Mouse (Mus musculus) limb, embryonic 14.5 days (tissue): Measurements from ENCODE around the gene Lypd4. TPM values are rescaled to one million over a fixed set of nuclear protein-coding genes. Genes with fewer than 3 reads are reported as not detected.
"Not testable (repeated sequence)": the region's sequence is repeated elsewhere in the genome, so short reads cannot be mapped to it uniquely, and the experiment has no call there.

Source experiments
- ATAC-seq: fragments of 200-750 bp; cut with Nextera tagmentation; 2 replicates; pipeline ENCODE4 v1.8.0; 2017; ENCODE audit warnings: low read depth, moderate number of reproducible peaks, moderate TSS enrichment; ENCODE audit not compliant: low FRiP score
- DNase-seq: peaks from one replicate; pipeline ENCODE4 v3.0.0-alpha.2; 2015; ENCODE audit warnings: low spot score
- H3K27ac ChIP-seq: fragments of 300-500 bp; sonication (generic); replicated peaks from 2 replicates; pipeline ENCODE4 v1.5.1; 2014; ENCODE audit warnings: low read depth, mild to moderate bottlenecking, low read length, moderate library complexity, mixed read lengths
- H3K27me3 ChIP-seq: fragments of 300-500 bp; sonication (generic); 2 replicates; pipeline ENCODE4 v1.6.1; 2014; ENCODE audit warnings: low read length, mixed read lengths; ENCODE audit not compliant: control insufficient read depth, insufficient read depth
- H3K36me3 ChIP-seq: fragments of 300-500 bp; sonication (generic); 2 replicates; pipeline ENCODE4 v1.6.1; 2014; ENCODE audit warnings: mild to moderate bottlenecking, low read length, moderate library complexity, mixed read lengths; ENCODE audit not compliant: control insufficient read depth, insufficient read depth
- H3K4me1 ChIP-seq: fragments of 300-500 bp; sonication (generic); 2 replicates; pipeline ENCODE4 v1.6.1; 2014; ENCODE audit warnings: antibody characterized with exemption, low read length, mixed read lengths; ENCODE audit not compliant: control insufficient read depth, insufficient read depth
- H3K4me2 ChIP-seq: fragments of 300-500 bp; sonication (generic); replicated peaks from 2 replicates; pipeline ENCODE4 v1.6.1; 2014; ENCODE audit warnings: low read depth, mild to moderate bottlenecking, low read length, moderate library complexity; ENCODE audit not compliant: severe bottlenecking
- H3K4me3 ChIP-seq: fragments of 300-500 bp; sonication (generic); replicated peaks from 2 replicates; pipeline ENCODE4 v1.5.1; 2014; ENCODE audit warnings: low read length
- H3K9ac ChIP-seq: fragments of 300-500 bp; sonication (generic); 2 replicates; pipeline ENCODE4 v1.6.1; 2014; ENCODE audit warnings: mild to moderate bottlenecking, low read depth, low read length, moderate library complexity; ENCODE audit not compliant: severe bottlenecking
- H3K9me3 ChIP-seq: fragments of 300-500 bp; sonication (generic); 2 replicates; pipeline ENCODE4 v1.6.1; 2016; ENCODE audit warnings: low read length; ENCODE audit not compliant: control insufficient read depth
- POLR2A ChIP-seq: fragments of 200-500 bp; IDR thresholded peaks from 2 replicates; pipeline ENCODE4 v1.8.0; 2012; ENCODE audit warnings: inconsistent platforms, mild to moderate bottlenecking, moderate library complexity, borderline replicate concordance; ENCODE audit not compliant: insufficient read depth, insufficient read length; ENCODE audit errors: extremely low read depth
- WGBS: fragments of 180-500 bp; shearing (Covaris S2); extraction: QIAGEN DNeasy Blood & Tissue Kit; methylation state at CpG from one replicate; pipeline ENCODE4 v1.1.7; 2014; 5-methylcytosine and 5-hydroxymethylcytosine counted together
- polyA plus RNA-seq, 2 experiments: library from polyadenylated mRNA; depleted of rRNA in 1 of 2; stranded (reverse) in 1 of 2; unstranded in 1 of 2; fragments of >200 nt; fragmentation: Nextera tagmentation in 1 of 2; extraction: Ambion mirVana in 1 of 2; gene quantifications; 2 replicates each; pipeline versions ENCODE4 v1.2.1 to v1.2.3; 2012 to 2014

Gene Lypd4
- polyA plus RNA-seq, 2 experiments: not detected

DNA sequence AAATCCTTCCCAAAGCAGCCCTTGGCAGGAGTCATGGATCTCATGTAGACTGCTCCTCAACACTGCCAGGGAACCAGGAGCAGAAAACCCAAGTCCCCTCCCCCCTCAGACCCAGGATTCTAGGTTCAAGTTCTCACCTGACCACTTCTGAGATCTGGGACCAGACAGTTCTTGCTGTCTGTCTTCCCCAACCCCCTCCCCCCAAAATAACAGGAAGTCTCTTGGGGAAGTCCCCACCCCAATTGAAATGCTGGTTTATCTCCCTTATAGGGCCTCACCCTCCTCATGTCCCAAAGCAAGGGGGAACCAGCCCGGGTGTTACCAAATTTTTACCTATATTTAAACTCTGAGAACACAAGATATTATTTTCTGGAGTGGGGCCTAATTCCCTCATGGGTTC, 32.1 kb upstream of the Lypd4 start:
- H3K4me3 ChIP-seq: peak overlapping the region; percentile 85; the same call in 1 of the 2 replicates
- no peaks in the 10 kb centered on the region for H3K27me3 ChIP-seq
- peak overlapping the region; percentile 83; the same call in 1 of the 2 replicates for H3K9ac ChIP-seq
- H3K27ac ChIP-seq: peak overlapping the region; percentile 53; the same call in 1 of the 2 replicates
- no peak for TF ChIP-seq POLR2A
- peak overlapping the region; percentile 67; the same call in 1 of the 2 replicates for H3K4me2 ChIP-seq
- H3K9me3 ChIP-seq: no peaks in the 10 kb centered on the region
- no peak for ATAC-seq
- 63% methylated on average over 1 of the region's 1 CpGs for WGBS
- H3K4me1 ChIP-seq: peaks cover 23% of the 10 kb centered on the region
- H3K36me3 ChIP-seq: no peaks in the 10 kb centered on the region; the same call in 1 of the 2 replicates
- DNase-seq: no peak

- Histone ChIP-seq H3K4me3 (no peak overlapping the region), H3K36me3 (no peaks in the 10 kb centered on the region; the same call in 1 of the 2 replicates), H3K27me3 (no peaks in the 10 kb centered on the region), H3K27ac (no peak overlapping the region), H3K4me1 (peaks cover 17% of the 10 kb centered on the region), H3K4me2 (no peak overlapping the region), H3K9me3 (no peaks in the 10 kb centered on the region), H3K9ac (no peak overlapping the region)
- ATAC-seq (no peak), DNase-seq (no peak)
- WGBS: 70% methylated on average over 6 of the region's 6 CpGs
- no peak for TF ChIP-seq POLR2A
These were observed 31.4 kb upstream of the Lypd4 start for GRCm38 (mm10) chr7:24901114-24901513.

GRCm38 (mm10) chr7:24897959-24898358, 28.2 kb upstream of the Lypd4 start:
- WGBS: 72% methylated on average over 5 of the region's 5 CpGs

DNA sequence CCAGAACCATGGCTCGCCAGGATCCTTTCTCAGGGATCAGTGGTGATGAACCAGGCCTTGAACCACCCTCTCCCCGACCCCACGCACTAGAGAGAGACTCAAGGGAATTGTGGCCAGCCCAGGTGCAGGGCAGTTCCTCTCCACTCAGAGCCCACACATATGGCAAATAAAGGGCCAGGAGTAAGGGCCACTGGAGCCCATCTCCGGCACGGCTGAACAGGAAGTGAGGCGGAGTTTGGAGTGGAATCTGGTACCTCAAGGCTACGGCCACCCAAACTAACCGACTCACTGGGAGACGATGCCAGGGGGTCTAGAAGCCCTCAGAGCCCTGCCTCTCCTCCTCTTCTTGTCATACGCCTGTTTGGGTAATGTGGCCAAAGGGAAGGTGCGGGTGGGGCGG, 27.5 kb upstream of the Lypd4 start, which contains the start of gene Cd79a:
Gene Cd79a (plus strand): TSS at position 158 of the 400 bp plus-strand sequence.
- H3K36me3 ChIP-seq: no peaks in the 10 kb centered on the region
- ATAC-seq: no peak
- no peak for TF ChIP-seq POLR2A
- WGBS: 63% methylated on average over 12 of the region's 12 CpGs
- no peaks in the 10 kb centered on the region for H3K27me3 ChIP-seq
- peaks cover 3% of the 10 kb centered on the region for H3K4me1 ChIP-seq
- no peak for DNase-seq
- H3K4me2 ChIP-seq: no peak within 1 kb of the TSS
- no peak within 1 kb of the TSS for H3K27ac ChIP-seq
- H3K9me3 ChIP-seq: no peaks in the 10 kb centered on the region
- no peak within 1 kb of the TSS for H3K9ac ChIP-seq
- H3K4me3 ChIP-seq: no peak within 1 kb of the TSS

More at GRCm38 (mm10) chr7:24897959-24898358, 28.2 kb upstream of the Lypd4 start:
- Histone ChIP-seq H3K4me3 (no peak overlapping the region), H3K4me1 (peaks cover 6% of the 10 kb centered on the region), H3K36me3 (no peaks in the 10 kb centered on the region), H3K4me2 (no peak overlapping the region), H3K27ac (no peak overlapping the region), H3K27me3 (no peaks in the 10 kb centered on the region), H3K9me3 (no peaks in the 10 kb centered on the region), H3K9ac (no peak overlapping the region)
- ATAC-seq: no peak
- no peak for TF ChIP-seq POLR2A
- DNase-seq: no peak

GRCm38 (mm10) chr7:24896269-24896668, 26.5 kb upstream of the Lypd4 start:
- ATAC-seq: no peak
- no peak for TF ChIP-seq POLR2A
- WGBS: 84% methylated on average over 8 of the region's 8 CpGs

DNA sequence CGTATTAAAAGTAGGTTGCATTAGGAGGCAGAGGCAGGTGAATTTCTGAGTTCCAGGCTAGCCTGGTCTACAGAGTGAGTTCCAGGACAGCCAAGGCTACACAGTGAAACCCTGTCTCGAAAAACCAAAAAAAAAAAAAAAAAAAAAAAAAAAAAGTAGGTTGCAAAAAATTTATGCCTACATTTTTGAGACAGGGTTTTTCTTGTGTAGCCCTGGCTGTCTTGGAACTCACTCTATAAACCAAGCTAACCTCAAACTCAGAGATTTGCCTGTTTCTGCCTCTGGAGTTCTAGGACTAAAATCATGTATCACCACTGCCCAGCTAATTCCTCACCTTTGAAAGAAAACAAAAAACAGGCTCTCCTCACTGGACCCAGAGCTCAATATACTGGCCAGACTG, 26.0 kb upstream of the Lypd4 start:
- not testable (repeated sequence) for H3K4me3 ChIP-seq, H3K27me3 ChIP-seq, ATAC-seq, H3K36me3 ChIP-seq, H3K9ac ChIP-seq, H3K27ac ChIP-seq, H3K9me3 ChIP-seq, H3K4me2 ChIP-seq, DNase-seq, H3K4me1 ChIP-seq
- WGBS: 93% methylated on average over 2 of the region's 2 CpGs

More at GRCm38 (mm10) chr7:24896269-24896668, 26.5 kb upstream of the Lypd4 start:
- no peak overlapping the region for H3K4me3 ChIP-seq
- H3K27ac ChIP-seq: no peak overlapping the region
- DNase-seq: no peak
- H3K9ac ChIP-seq: no peak overlapping the region
- H3K27me3 ChIP-seq: no peaks in the 10 kb centered on the region
- no peaks in the 10 kb centered on the region for H3K4me1 ChIP-seq
- peaks cover 1% of the 10 kb centered on the region; the same call in 1 of the 2 replicates for H3K36me3 ChIP-seq
- no peak overlapping the region for H3K4me2 ChIP-seq
- H3K9me3 ChIP-seq: no peaks in the 10 kb centered on the region
